Mouse (Mus musculus) thymus, adult 18-20 months (tissue): ENCODE data around the gene Anapc7.
A peak's percentile ranks its signal among the peaks of the same experiment; 100 is the strongest.
"Not testable (repeated sequence)": the region's sequence is repeated elsewhere in the genome, so short reads cannot be mapped to it uniquely, and the experiment has no call there.

Experiments used
- DNase-seq, 2 experiments: peaks; one replicate each; pipeline ENCODE4 v3.0.0; 2022; ENCODE audit warnings: mixed read lengths in 2 of 2

Anapc7 gene

DNA sequence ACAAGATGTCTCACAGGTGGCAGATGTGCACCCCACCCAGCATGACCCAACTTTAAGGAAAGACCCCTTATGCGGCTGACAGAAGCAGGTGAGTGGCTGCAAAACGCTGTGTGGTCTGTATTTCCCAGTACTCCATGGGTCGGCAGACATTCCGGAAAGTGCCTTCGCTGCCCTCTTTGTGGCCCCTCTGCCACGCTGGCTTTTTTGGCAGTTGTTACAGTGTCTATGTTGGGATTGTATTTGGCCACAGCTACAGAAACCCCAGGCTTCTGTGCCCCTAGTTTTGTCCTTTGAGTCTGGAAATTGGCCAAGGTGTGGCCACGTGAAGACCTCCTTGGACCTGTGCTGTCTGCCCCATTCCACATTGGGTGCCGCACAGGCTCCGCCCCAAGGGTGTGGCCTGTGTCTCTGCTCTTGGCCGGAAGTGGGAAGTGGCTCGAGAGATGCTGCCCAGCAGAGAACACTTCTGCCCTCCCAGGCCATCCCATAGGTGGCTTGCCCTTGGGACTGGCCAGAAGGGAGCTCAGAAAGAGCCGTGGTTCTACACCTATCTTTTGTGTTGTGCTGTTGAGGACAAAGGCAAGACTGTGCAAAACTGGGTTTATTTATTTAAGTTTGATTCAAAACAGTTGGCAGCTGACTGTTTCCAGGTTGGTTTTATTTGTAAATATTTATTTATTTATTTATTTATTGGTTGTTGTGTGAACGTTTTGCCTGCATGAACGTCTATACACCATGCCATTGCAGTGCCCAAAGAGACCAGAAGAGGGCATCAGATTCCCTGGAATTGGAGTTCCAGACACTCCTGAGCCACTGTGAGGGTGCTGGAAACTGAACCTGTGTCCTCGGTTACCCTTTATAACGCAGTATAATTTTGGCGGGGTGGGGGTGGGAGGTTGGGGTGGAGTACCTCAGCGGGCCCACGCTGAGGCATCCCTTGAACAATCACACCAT, 11.5 kb upstream of the Anapc7 start:
- no peak for DNase-seq

DNA sequence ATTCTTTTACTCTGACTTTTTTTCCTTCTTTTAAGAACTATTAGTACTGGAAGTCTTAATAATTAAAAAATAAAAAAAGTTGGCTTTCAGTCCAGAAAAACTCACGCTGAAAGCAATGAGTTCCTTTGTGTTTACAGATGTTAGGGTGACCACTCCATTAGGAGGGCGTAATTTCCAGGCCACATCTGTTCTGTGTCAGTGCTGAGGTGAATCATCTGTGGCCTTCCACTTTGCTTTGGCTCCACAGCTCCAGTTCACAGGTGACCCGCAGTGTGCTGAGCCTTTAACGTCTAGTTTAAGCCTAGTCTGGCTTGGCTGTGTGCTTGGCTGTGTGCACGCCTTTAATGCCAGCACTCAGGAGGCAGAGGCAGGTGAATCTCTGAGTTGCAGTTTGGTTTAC, 9.6 kb upstream of the Anapc7 start:
- DNase-seq, result no peak

DNA sequence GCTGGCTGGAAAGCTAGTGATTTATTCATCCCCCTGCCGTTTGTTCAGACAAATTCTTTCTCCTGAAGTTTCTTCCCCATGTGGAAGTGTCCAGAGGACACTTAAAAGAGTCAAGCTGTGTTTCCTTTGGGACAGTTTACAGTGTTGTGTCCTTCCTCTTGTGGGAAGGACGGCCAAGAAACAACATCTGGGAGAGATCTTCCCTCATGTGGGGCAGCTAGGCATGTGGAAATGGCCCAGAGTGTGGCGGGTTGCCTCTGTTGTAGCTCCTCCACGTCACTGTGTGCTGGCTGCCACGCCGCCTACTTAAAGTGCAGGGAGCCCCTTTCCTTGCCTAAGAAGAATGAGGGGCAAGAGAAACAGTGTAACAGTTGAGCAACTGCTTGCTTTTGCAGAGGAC, 8.7 kb upstream of the Anapc7 start:
- DNase-seq, result no peak

DNA sequence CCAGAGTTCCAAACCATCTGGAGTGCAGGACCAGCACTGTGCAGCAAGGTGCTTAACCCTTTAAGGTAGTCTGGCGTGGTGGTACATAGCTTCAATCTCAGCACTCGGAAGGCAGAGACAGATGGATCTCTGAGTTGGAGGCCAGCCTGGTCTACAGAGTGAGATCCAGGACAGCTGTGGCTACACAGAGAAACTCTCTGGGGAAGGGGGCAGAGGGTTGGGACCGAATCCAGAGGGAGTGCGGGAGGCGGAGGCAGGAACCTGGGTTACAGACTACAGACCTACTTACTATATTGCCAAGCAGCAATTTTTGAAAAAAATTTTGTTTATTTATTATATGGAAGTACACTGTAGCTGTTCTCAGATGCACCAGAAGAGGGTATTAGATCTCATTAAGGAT, 7.1 kb upstream of the Anapc7 start:
- DNase-seq, result no peak

DNA sequence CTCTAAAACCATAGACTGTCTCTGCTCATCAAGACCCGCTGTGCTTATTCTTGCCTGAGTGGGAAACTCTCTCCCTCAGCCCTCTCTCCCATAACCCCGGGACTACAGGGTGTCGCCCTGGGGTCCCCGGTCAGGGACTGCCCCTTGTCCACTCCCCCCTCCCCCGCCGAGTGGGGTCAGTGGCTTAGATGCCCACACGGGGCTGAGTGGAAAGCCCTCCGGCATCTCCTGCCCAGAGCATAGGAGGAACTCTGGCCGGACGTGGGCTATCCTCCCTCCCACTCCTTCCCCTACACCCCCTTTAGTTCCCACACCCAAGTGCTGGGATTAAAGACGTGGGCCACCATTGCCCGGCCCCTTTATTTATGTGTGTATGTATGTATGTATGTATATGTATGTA, 6.0 kb upstream of the Anapc7 start:
- DNase-seq, result no peak

DNA sequence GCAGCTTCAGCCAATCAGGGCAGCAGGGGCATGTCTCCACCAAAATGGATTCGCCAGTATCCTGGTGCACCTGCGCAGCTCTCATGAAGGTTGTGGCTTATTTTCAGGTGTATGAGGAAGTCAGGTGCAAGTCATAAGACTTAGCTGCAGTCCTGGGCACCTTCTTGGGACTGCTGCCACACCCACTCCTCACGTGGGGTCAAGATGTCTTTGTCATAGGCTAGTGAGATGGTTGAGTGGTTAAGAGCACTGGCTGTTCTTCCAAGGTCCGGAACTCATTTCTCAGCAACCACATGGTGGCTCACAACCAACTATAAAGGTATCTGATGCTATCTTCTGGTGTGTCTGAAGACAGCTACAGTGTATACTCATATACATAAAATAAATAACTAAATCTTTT, 817 bp upstream of the Anapc7 start:
- not testable (repeated sequence) for DNase-seq

DNA sequence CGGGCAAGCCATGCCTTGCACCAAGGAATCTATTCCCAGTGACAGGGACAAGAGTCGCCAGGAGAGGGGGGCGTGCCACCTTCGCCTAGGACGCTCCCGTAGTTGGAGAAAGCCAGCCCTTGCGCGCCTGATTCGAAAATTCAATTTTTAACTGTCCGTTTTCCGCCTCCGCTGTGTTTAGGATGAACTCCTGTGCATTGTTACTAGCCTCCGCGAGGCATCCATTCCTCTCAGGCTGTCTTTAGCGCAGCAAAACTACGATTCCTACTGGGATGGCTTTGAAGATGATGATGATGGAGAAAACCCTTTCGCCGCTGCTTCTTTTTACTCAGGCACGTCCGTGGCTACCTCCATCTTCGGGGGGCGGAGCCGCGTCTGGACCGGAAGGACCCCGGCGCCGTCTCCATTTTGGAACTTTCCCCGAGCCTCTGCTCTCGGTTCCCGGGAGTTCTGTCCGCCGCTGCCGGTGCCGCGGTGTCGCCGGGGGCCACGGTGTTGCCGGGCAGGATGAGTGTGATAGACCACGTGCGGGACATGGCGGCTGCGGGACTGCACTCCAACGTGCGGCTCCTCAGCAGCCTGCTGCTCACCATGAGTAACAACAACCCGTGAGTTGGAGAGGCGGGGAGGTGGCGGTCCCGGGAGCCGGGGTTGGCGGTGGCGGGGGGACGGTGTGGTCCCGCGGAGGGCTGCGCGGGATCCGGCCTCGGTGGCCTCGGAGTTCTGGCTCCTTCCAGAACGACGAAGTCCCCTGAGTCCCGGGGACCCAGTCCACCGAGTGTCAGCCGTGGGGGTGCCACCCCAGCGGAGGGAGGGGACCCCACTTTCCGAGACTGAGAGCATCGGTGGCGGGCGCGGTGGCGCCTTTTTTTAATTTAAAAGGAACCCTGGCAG, 825 bp downstream of the Anapc7 start:
- peak; percentile 70 to 74 for DNase-seq

DNA sequence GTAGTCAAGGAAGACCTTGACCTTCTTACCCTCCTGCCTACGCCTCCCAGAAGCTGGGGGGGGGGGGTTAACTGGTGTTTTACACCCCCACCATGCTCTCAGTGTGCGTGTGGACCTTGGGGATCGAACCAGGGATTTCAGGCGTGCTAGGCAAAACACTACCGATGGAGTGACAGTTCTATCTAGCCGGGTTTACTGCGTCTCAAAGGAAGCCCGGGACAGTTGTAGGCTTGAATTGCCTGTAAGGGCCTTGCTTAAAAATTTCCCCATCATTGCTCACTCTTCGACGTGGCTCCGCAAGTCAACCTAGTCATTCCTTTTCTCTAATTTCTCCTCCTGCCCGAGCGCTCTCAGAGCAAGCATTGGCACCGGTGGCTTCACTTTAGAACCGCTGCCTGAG, 1.6 kb downstream of the Anapc7 start:
- no peak for DNase-seq

DNA sequence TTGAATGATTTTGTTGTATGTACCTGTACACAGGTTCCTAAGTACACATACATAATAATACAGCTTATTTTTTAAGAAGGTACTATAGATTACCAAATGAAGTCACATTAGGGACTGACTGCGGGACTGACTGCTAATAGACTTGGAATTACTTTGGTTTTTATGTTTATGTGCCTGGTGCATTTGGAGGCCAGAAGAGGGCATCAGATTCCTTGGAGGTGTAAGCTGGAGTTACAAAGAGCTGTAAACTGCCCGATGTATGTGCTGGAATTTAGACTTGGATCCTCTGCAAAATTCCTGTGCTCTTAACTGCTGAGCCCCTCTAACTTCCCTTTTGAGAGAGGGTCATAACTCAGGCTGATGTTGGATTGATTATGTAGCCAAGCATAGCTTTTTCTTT, 4.1 kb downstream of the Anapc7 start:
- no peak for DNase-seq

DNA sequence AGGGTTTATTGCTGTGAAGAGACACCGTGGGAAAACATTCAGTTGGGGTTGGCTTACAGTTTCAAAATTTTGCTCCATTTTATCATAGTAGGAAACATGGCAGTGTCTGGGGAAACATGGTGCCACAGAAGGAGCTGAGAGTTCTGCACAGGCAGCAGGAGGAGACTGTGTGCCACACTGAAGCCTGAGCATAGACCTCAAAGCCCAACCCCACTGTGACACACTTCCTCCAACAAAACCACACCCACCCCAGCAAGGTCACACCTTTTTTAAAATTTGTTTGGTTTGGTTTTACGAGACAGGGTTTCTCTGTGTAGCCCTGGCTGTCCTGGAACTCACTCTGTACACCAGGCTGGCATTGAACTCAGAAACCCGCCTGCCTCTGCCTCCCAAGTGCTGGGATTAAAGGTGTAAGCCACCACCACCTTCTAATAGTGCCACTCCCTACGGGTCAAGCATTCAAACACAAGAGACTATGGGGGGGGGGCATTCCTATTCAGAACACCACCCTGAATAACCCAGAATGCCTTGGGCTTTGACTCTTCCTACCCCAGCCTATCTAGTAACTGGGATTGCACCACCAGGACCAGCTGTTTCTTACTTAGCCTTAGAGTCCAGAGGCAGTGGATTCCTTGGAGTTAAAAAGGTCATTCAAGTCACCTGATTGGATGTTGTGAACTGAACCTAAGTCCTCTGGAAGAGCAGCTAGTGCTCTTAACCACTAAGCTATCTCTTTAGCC, 8.7 kb downstream of the Anapc7 start:
- no peak for DNase-seq

DNA sequence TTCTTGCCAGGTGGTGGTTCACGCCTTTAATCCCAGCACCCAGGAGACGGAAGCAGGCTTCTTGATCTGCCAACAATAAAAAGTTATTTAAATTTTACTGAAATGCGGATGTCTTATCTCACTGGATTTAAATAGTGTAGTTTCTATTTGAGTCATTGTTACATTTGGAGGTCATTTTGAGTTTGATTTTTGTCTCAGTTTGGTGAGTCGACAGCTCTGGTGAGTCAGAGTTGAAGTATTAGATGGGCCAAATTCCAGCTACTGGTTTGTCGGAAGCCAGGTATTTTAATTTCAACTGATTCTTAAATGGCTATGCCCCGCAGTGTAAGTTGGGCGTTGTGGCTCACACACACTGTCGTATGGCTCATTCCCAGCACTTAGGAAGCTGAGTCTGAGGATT, 9.7 kb downstream of the Anapc7 start:
- no peak for DNase-seq

DNA sequence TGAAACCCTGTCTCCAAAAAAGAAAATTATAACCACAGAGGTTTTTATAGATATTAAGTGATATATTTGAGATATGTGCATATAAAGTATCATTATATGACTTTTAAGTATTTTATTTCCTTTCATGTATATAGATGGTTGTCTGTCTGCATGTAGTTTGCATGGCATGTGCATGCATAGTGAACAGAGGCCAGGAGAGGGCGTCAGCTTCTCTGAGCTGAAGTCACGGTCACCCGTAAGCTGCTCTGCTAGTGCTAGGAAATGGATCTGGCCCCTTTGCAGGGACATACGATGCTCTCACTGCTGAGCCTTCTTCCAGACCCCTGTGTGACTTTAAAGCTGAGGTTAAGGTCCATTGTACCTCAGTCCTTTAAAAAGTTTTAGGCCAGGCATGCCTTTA, 13.0 kb downstream of the Anapc7 start:
- DNase-seq, result no peak

DNA sequence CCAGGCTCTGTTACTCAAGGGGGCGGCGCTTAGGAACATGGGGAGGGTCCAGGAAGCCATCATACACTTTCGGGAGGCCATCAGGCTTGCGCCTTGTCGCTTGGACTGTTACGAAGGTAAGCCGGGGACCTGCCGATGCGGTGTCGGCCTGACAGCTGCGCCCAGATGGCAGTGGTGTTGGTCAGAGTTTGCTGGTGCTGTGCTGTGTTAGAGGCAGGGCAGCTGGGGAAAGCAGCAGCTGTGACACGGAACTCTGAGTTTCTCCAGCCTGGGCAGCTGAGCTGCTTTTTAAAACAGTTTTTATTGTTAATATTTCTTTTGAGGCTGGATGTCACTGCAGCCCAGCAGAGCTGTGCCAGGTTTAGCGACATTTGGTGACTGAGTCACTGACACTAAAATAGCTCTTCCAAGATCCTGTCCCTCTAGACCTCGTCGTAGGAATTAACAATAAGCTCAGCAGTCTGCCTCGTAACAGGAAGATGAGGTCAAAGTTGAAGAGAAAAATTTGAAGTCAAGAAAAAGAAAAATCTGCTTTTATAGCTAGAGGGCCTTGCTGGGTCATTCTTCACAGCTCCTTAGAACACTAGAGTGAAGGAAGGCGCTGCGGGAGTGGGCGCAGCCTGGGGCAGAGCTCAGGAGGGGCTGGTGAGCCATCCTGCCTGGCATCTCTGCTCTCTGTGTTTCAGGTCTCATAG, 18.1 kb downstream of the Anapc7 start:
- no peak for DNase-seq

DNA sequence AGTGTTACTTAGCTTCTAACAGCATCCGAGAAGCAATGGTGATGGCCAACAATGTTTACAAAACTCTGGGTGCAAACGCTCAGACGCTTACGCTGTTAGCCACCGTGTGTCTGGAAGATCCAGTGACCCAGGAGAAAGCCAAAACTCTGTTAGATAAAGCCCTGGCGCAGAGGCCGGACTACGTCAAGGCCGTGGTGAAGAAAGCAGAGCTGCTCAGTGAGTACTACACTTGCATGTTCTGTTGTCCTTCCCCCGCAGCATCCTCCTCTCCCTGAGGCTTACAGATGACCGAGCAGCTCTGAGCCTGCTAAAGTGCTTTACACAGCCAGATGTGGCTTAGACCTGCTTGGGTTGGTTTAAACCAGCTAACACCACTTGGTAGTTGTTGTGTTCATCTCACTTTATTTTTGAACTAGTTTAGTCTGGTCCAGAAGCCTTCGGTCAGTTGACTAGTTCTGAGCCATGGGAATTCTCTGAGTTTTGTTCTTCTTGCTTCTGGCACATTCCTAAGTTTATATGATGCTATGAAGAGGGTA, 18.7 kb downstream of the Anapc7 start:
- no peak for DNase-seq

DNA sequence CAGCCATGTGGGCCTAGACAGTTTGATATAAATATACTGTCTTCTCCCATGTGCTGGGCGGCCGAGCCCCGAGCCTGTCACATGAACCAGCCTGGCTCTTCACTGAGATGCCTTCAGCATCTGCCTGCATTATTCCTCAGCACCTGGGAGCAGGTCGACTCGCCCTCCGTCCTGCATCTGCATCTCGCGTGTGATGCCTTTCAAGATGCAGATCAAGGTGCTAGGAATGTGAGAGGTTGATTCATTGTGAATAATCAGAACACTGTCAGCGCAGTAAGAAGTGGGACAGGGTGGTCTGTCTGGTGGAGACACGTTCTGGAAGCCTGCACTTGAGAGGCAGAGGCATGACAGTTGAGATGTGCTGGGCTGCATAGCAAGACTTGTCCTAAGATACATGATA, 23.0 kb downstream of the Anapc7 start:
- DNase-seq, result no peak

DNA sequence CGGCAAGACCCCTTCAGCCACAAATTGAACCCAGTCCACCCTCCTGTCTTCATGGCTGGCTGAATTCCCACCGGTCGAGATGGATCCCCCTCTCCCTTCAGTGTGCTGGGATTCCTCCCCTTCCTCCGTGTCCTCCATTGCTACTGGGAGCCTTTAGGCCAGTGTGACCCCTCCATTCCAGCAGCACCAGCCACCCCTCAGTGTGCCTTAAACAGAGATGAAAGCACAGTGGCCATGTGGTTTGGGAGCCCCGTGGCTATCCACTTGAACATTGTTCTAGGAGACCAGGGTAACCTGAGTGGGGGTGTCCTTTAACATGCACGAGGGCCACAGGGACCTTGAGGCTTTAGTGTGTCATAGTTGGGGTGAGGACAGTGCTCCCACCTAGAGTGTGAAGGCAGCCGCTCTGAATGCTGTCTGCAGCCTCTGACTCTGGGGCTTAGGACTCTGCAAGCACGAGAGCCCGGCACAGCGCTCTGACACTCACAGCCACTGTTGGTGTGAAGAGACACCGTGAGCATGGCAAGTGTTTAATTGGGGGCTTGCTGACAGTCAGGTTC, 23.6 kb downstream of the Anapc7 start:
- no peak for DNase-seq

DNA sequence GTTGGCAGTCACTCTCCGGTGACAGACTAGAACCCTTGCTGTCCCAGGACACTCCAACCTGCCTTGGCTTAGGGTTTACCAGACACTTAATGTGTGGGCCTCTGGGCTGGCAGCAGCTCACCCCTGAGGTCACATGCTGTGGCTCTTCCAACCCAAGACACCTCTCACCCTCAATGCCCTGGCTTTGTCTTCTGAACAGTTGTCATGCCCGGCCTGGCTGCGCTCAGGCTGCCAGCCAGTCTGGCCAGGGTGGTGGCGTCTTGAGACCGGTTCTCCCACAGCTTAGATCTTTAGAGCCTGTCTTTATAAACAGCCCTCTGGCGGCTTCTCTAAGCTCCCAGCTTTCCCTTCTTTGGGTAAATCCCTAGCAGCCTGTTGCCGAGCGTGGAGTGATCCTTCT, 26.4 kb downstream of the Anapc7 start:
- DNase-seq, result no peak

DNA sequence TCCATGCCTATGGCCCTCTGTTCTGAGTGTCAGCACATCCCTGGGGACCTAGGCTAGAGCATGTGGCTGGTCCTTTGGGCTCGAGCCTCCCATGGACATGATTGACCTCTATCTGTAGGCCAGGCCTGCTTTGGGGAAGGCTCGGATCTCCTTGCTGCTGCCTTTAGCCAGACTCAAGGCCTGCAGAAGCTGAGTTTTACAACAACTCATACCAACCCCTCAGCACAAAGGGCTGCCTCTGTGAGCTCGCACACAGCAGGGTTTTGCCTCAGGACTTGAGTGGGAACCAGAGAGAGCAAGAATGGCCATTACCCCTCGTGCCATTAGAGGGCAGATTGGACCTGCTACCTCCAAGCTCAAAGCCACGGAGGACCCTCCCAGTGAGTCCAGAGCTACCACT, 27.4 kb downstream of the Anapc7 start:
- no peak for DNase-seq

DNA sequence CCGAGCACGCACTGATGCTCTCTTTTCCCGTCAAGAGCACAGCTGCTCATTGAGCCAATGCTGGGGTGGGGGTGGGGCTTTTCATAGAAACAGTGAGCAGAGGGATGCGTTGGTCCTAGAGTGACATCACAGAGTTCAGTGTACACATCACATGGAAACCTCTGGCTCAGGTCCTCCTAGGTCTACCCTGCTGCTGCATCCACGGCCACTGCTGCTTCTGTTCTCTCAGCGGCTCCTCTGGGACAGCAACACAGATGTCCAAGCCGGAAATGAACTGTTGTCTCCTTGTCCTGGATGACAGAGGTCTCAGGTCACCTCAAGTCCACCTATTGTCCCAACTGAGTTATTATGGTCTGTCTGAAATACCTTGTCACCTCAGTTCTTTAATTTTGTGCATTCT, 28.5 kb downstream of the Anapc7 start:
- DNase-seq, result no peak

DNA sequence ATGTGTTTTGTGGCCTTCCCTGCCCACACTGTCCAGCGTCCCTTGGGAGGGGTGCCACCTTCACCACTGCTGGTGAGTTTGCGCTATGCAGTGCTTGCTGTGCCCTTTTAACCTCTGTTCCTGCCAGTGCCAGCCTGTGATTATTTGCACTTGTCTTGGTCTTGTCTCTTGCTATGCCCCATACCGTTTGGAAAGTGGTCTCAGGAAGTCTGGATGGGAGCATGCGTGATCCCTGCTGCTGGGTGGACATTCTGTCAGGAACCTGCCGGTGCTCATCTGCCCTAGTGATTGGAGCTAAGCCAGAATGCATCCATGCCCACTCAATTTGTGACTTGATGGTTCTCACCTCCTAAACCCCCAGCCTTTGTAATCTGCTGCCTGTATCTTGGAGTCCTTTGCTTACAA, 29.4 kb downstream of the Anapc7 start:
- DNase-seq, result no peak

DNA sequence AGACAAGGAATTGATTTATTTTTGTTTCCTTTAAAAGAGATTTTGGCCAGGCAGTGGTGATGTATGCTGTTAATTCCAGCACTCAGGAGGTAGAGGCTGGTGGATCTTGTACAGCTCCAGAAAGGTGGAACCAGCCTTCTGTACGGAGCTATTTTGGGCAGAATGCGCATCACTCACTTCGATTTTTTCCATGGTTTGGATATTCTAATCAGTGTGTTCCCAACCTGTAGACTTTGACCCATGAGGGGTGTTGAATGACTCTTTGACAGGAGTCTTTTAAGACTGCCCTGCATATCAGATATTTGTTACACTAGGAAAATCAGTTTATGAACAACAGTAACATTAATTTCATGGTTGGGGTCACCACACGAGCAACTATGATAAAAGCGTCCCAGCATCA, 29.8 kb downstream of the Anapc7 start:
- DNase-seq, result no peak

DNA sequence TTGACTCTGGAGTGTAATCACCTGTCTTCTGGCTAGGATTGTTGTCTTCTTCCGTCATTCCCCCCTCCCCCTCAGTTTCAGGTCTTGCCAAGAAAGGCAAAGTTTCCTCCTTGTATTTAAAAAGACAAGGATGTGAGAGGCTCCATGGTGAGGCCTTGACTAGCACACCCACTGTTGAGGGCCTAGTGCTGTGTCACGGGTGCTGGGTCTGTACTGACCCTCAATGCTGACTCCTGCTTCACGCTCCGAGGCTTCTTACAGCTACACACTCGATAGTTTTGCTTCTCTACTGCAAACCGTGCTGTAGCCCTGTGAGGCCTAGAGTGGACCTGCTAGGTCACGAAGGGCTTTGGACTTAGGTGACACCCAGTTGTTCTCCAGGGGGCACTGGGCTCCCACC, 30.7 kb downstream of the Anapc7 start:
- DNase-seq, result no peak
